Mouse (Mus musculus) cerebellum, postnatal 36 days (tissue): ENCODE data around the gene Fubp1.

Source experiments
- DNase-seq, 2 experiments: peaks; one replicate each; pipeline ENCODE4 v3.0.0; 2021 to 2022; ENCODE audit warnings: mixed read lengths in 2 of 2

The Fubp1 gene

GRCm38 (mm10) chr3:152238836-152239235 is 28.6 kb downstream of the Fubp1 start:
- DNase-seq: no peak

GRCm38 (mm10) chr3:152239592-152239991 is 29.4 kb downstream of the Fubp1 start:
- no peak for DNase-seq

GRCm38 (mm10) chr3:152241098-152241497 is 30.9 kb downstream of the Fubp1 start:
- no peak for DNase-seq

- no peak for DNase-seq
These were observed 33.1 kb downstream of the Fubp1 start for GRCm38 (mm10) chr3:152243304-152243703.

- no peak for DNase-seq
These were observed 35.2 kb downstream of the Fubp1 start for GRCm38 (mm10) chr3:152245273-152245910.

GRCm38 (mm10) chr3:152247708-152248107 is 37.5 kb downstream of the Fubp1 start:
- DNase-seq: no peak

- no peak for DNase-seq
These were observed 40.3 kb downstream of the Fubp1 start for GRCm38 (mm10) chr3:152250487-152250886.

GRCm38 (mm10) chr3:152257528-152257927 is 47.3 kb downstream of the Fubp1 start:
- DNase-seq: no peak

GRCm38 (mm10) chr3:152259409-152259808 is 49.2 kb downstream of the Fubp1 start:
- DNase-seq: peak; percentile 62 to 69

- DNase-seq: no peak
These were observed 50.1 kb downstream of the Fubp1 start for GRCm38 (mm10) chr3:152260362-152260761.

- no peak for DNase-seq
These were observed 51.2 kb downstream of the Fubp1 start for GRCm38 (mm10) chr3:152261436-152261835.

- no peak for DNase-seq
These were observed 51.7 kb downstream of the Fubp1 start for GRCm38 (mm10) chr3:152261948-152262347.

- DNase-seq: no peak
These were observed 54.2 kb downstream of the Fubp1 start for GRCm38 (mm10) chr3:152264374-152264773.

GRCm38 (mm10) chr3:152264830-152265229 is 54.6 kb downstream of the Fubp1 start:
- DNase-seq: no peak

GRCm38 (mm10) chr3:152265351-152266035 is 55.3 kb downstream of the Fubp1 start:
- DNase-seq: peak in 1 of 2 experiments; percentile 24

- no peak for DNase-seq
These were observed 55.8 kb downstream of the Fubp1 start, which contains the start of gene Nexn for GRCm38 (mm10) chr3:152266036-152266421. Gene Nexn (minus strand): TSS chr3:152266350.

- DNase-seq: no peak
These were observed 57.9 kb downstream of the Fubp1 start for GRCm38 (mm10) chr3:152268099-152268498.

GRCm38 (mm10) chr3:152271071-152271710 is 61.0 kb downstream of the Fubp1 start:
- DNase-seq: no peak

GRCm38 (mm10) chr3:152271876-152272275 is 61.7 kb downstream of the Fubp1 start:
- DNase-seq: no peak

GRCm38 (mm10) chr3:152272974-152273685 is 62.9 kb downstream of the Fubp1 start:
- no peak for DNase-seq

- DNase-seq: no peak
These were observed 64.8 kb downstream of the Fubp1 start for GRCm38 (mm10) chr3:152275008-152275407.

GRCm38 (mm10) chr3:152276935-152277334 is 66.7 kb downstream of the Fubp1 start:
- DNase-seq: no peak

GRCm38 (mm10) chr3:152277912-152278311 is 67.7 kb downstream of the Fubp1 start:
- DNase-seq: no peak
